Mouse (Mus musculus) G1E-ER4 (cell line): ENCODE results near the gene Spata2l. TPM values are rescaled to one million over a fixed set of nuclear protein-coding genes. Genes with fewer than 3 reads are reported as not detected.

Experiments
- GATA1 ChIP-seq: IDR thresholded peaks from one replicate; pipeline ENCODE4 v1.8.0; 2012; ENCODE audit warnings: low read length, inconsistent platforms
- polyA plus RNA-seq: library from polyadenylated mRNA; stranded (reverse); fragments of >175 nt; gene quantifications from 2 replicates; pipeline ENCODE4 v1.2.3, GENCODE M21; 2012

The Spata2l gene
- polyA plus RNA-seq, 1 experiment = 4.9 TPM

DNA sequence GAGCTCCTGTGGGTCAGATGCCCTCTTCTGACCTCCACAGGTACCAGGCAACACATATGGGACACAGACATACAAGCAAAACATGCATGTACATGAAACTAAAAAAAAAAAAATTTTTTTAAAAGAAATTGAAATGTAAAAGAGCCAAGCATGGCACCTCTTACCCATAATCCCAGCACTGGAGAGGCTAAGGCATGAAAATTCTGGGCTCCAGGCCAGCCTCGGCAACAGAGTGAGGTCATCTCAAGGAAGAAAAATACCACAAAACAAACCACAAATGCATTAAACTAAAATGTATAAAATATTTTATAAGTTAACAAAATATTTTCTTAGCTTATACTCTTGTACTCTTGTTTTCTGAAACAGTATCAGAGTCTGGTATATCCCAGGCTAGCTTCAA, 15.1 kb downstream of the Spata2l start:
- TF ChIP-seq GATA1 = no peak

DNA sequence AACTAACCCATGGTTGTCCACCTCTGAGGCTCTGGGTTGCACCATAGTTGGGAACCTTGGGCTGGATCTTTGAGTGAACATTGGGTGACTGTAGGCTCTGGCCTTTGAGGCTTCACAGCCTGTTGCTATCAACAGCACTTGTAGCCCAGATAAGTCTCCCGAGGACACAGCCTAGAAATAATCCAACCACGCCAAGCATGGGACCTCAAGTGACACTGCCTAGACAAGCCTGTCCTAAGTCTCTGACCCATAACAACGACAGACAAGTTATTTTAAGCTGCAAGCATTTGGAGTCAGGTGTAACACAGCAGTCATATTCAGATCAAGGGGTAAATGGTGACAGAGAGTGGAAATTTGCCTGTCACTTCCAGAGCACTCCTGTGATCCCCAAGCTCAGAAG, 20.6 kb downstream of the Spata2l start:
- no peak for TF ChIP-seq GATA1

DNA sequence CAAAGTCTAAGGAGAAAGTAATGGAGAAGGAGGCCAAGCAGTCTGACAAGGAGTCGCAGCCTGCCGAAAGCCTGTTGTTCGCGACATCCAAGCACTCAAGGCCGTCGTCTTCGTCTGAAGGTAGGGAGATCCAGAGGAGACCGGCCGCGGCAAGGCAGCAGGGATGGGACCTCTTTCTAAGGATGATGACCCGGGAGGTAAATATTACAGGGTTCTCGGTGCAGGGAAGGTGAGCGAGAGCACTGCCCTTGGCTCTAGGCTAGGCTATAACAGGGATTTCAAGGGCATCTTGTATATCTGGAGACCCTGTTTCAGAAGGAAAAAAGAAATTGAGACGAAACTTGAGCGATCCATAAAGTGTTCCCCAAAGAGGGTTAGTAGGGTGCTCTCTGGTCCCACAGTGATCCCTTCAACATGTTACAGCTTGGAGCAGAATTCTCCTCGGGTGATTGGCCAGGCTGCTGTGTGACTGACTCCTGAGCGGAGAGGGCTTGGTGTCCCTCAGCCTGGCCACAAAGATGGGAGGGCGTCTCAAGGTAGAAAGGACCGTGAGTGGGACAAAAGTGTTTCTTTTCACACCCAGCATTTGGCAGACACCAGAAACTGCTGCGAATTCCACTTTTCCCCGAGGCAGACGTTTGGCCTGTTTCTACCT, 22.8 kb downstream of the Spata2l start:
- TF ChIP-seq GATA1 = no peak

DNA sequence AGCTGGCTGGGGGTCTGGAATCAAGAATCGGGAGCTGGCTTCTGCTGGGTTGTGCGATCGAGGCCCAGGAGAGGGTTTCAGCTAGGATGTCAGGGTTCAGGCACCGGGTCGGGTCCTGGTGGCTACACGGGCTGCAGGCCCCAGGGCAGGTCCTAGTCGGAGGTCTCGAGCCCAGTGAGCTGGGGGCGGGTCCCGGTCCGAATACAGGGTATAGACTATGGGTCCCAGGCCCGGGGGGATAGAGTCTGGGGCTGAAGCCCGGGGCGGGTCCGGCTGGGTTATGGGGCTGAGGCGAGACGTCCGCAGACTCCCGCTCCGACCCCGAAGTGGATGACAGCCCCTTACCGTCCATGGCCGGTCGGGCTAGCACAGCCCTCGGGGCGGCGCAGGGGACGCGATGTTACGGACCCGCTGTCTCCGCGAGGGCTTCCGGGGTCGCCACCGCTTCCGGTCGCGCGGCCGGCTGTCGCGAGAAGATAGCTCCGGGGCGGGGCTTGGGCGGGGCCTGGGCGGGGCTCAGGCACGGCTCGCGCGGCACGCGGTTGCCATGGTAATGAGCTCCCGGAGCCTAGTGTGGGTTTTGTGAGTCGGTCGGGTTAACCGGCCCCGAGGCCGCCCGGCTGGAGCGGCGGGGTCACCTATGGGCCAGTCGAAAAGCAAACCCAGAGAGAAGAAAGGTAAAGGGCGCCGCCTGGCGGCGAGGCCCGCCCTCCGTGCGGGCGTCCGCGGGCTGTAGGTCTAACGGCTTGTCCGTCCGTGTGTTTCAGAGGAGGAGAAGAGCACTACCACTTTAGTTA, 23.5 kb downstream of the Spata2l start, which contains the start of the genes Chmp1a and Spata33:
Chmp1a (minus strand) TSS at position 443 of the 797 bp plus-strand sequence.
Spata33 (plus strand) TSS at position 512 of the 797 bp plus-strand sequence.
- no peak for TF ChIP-seq GATA1

DNA sequence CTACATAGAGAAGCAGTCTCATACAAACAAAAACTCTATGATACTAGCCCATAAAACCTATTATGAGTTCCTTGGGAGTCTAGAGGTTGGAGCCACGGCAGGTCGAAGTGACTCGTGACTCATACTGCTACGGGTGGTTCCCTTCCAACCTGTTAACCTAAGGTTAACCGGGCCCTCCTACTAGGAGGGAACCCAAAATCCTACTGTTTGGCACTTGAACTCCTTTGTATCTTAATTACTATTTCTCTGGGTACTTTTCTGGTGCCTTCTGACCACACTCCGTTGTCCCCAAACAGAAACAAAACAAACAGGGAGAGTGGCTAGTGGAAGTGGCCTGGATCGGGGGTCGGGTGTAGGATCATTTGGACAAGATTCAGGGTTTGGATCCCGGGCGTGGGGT, 24.2 kb downstream of the Spata2l start:
- no peak for TF ChIP-seq GATA1

DNA sequence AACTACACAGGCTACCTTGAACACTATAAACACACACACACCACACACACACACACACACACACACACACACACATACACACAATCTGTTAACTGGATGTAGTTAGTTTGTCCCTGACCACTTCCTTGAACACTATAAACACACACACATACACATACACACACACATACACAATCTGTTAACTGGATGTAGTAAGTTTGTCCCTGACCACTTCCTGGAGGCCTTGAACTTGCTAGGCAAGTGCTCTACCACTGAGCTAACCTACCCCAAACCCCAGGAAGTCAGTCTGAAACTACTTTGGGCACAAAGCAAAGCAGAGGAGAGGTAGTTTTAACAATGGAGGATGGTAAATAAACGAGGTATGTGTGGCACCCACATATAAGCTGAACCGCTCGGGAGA, 32.5 kb downstream of the Spata2l start:
- no peak for TF ChIP-seq GATA1

DNA sequence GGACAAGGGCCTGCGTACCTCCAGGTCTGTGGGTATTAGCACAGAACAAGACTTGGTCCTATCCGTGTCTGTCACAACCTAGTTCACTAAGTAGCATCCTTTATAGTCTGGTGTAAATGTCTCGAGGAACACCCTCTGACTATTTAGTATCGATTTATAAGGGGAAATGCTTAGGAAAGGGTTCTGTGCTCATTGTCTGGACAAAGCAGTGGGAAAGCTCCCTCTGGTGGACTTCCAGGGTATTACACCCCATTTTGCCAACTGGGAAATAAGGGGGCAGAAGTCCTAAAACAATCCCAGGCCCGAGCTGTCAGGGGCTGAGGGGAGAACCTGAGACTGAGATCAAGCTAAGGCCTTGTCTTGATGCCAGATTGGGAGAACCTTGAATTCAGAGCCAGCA, 33.7 kb downstream of the Spata2l start:
- TF ChIP-seq GATA1 = no peak

DNA sequence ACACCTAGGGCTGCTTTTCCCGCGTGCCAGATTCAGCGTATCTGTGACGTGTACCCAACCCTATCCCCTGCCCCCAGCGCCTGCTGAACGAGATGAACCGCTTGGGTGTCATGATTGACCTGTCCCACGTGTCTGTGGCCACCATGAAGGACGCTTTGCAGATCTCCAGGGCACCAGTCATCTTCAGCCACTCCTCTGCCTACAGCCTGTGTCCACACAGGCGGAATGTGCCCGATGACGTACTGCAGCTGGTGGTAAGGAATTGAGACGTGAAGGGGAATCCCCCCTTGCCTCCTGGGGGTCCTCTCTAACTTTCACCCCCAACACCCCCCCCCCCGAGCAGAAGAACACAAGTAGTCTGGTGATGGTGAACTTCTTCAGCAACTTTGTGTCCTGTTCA, 36.2 kb downstream of the Spata2l start:
- TF ChIP-seq GATA1 = no peak

DNA sequence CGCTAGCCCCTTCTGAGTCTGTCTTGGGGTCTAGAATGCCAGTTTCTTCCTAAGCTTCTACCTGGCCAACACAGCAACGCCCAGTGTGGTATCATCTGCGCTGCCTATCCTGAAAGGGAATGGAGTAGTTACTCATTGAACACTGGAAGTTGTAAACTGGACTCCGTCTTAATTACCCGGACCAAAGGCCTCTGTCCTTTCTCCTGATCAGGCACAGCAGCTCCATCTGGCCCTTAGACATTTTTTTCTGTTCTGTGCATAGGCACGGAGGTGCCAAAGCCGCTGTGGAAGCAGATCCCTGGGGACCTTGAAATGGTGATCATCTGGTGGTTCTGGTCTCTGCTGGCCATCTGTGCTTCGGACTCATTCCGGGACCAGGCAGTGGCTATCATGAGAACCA, 42.3 kb downstream of the Spata2l start:
- TF ChIP-seq GATA1 = no peak

DNA sequence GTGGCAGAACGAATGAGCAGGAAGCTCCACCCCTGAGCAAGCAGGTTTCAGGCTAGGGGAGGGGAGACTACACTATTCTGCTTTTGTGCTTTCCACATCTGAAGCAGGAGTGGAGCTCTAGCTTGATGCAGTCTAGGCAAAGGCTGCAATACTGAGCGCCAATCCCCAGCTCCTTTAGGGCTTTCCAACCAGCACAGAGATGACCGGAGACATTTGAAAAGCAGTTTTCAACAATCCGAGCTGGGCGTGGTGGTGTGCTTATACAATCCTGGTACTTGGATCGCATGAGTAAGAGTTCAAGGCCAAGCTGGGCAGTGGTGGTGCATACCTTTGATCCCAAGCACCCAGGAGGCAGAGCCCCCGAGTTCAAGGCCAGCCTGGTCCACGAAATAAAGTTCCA, 44.1 kb downstream of the Spata2l start:
- no peak for TF ChIP-seq GATA1

DNA sequence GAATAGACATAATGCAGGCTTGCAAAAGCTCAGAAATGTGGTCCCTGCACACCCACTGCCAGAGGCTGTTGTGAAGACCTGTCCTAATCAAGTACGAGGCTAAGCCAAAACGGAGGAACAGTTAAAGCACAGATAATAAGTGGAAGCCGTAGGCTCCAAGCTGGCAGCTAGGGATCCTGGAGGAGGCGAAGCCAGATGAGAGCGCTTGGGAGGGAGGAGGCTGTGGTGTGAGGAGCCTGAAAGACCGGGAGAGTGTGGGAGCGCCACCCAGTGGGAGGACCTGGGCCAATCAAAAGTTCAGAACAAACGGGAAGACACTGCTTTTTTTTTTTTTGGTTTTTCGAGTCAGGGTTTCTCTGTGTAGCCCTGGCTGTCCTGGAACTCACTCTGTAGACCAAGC, 45.4 kb downstream of the Spata2l start:
- no peak for TF ChIP-seq GATA1

DNA sequence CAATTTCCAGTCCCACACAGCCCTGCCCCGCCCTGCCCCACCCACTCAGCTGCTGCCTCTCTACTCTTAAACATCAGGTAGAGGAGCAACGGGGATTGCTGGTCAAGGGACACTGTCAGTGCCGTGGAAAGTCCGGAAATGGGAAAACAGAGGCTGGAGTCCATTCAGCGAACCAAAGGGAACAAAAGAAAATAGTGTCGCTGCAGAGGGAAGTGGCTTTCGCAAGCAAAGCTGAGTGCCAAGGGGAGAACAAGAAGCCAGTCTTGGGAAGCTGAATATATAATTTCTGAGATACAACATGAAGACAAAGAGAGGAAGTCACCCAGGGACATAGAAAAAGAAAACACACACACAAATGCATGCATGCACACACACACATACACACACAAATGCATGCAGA, 47.2 kb downstream of the Spata2l start:
- TF ChIP-seq GATA1 = no peak

DNA sequence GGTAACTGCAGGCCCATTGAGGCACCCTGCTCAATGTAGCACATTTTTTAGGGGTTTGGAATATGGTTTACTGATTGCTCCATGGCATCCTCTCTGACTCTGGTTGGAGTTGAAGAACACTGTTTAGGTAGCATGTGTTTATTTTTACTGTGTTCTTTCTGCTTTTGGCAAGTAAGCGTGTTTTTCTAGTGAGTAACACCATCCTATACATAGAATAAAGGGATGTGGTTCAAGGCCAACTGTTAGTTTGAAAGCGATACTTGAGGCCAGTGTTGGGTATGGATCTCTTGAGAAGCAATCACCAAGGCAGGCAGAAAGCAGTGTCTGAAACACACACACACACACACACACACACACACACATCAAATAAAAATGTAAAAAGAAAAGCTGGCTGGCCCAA, 48.0 kb downstream of the Spata2l start:
- no peak for TF ChIP-seq GATA1

DNA sequence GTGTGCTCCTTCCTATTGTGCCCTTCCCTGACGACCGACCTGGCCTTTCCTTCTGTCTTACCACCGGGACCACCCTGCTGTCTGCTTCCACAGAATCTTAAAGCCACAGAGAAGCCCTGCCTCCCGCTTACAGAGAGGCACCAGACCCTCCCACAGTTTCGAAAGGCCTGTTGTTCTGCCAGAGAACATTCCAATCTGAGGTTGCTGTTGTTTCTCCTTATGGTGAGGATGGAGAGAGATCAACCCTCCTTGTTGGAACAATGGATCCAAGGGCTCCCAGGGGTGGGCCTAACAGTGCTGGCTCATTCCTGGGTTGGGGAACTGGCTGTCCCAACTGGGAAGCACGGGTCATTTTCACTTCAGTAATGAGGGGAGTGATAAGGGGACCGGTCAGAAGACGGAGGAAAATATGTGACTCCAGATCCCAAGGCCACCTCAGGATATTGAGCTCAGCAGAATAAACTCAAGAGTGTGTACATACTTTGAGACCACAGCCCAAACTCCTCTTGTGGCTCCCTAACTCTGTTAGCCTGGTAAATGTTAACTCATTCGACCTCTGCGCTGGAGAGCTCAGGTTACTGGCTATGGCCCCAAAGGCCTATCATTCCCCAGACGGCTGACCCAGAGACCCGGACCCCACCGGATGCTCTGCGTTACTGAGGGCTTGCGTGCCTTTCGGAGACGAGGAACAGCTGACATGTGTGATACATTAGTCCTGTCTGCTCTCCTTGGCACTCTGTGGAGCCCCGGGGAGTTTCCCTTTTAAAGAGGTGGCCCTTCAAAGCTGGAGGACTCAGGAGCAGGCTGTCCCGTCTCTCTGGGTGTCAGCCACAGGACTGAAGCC, 50.2 kb downstream of the Spata2l start, which contains the start of gene Dpep1:
Dpep1 (plus strand) TSS at position 677 of the 844 bp plus-strand sequence.
- TF ChIP-seq GATA1 = no peak

DNA sequence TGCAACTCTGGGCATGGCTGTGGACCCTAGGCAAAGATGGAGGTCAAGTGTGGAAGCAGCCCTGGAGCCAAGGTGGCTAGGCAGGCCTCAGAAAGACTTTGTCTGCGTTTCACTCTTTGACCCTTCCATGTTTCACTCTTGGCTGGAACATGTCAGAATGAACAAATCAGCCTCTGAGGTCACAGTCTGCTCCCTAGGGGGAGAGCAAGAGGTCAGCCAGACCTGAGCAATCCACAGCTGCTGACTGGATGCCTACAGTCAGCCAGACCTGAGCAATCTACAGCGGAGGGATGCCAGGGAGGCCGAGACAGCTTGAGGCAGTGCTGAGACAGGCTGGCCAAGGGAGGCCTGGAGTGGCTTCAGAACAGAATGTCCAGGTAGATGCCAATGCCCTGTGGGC, 54.6 kb downstream of the Spata2l start:
- no peak for TF ChIP-seq GATA1

Other genes starting within 250 kb of the Spata2l start
- gene Ankrd11, start 194.0 kb downstream of the Spata2l start, polyA plus RNA-seq = 116 and 137 TPM in 2 replicates
- 42.9 and 50.3 TPM in 2 replicates for gene Spg7, start 173.3 kb downstream of the Spata2l start, polyA plus RNA-seq
- 3,898 and 4,864 TPM in 2 replicates for gene Rpl13, start 133.9 kb downstream of the Spata2l start, polyA plus RNA-seq
- gene Cpne7, start 118.9 kb downstream of the Spata2l start, polyA plus RNA-seq = 15.3 and 20.9 TPM in 2 replicates
- gene Sult5a1, start 77.9 kb downstream of the Spata2l start, polyA plus RNA-seq = not detected in 2 replicates
- not detected in 2 replicates for gene Dpep1, start 50.0 kb downstream of the Spata2l start, polyA plus RNA-seq
- gene Chmp1a, start 23.5 kb downstream of the Spata2l start, polyA plus RNA-seq = 46.9 and 51.5 TPM in 2 replicates
- 0.21 and 0.54 TPM in 2 replicates for gene Spata33, start 23.4 kb downstream of the Spata2l start, polyA plus RNA-seq
- gene Cdk10, start 11.4 kb downstream of the Spata2l start, polyA plus RNA-seq = 69.4 and 91.1 TPM in 2 replicates
- gene Zfp276, start 18.0 kb upstream of the Spata2l start, polyA plus RNA-seq = 7.1 and 8.6 TPM in 2 replicates
- 65.3 and 87.9 TPM in 2 replicates for gene Vps9d1, start 18.1 kb upstream of the Spata2l start, polyA plus RNA-seq
- 51.2 and 55.3 TPM in 2 replicates for gene Fanca, start 82.3 kb upstream of the Spata2l start, polyA plus RNA-seq
- 0.22 and 0.26 TPM in 2 replicates for gene Spire2, start 96.5 kb upstream of the Spata2l start, polyA plus RNA-seq
- gene Tcf25, start 137.5 kb upstream of the Spata2l start, polyA plus RNA-seq = 96.6 and 104 TPM in 2 replicates
- 0.02 and 0.03 TPM in 2 replicates for gene Mc1r, start 170.9 kb upstream of the Spata2l start, polyA plus RNA-seq
- 0.59 and 0.68 TPM in 2 replicates for gene Tubb3, start 175.2 kb upstream of the Spata2l start, polyA plus RNA-seq
- 6.4 and 13.0 TPM in 2 replicates for gene Def8, start 187.3 kb upstream of the Spata2l start, polyA plus RNA-seq
- gene Afg3l1, start 241.7 kb upstream of the Spata2l start, polyA plus RNA-seq = 25.4 and 27.4 TPM in 2 replicates